Mouse (Mus musculus) lung, adult 10 weeks (tissue): ENCODE measurements around the gene 4930539E08Rik. TPM values are rescaled to one million over a fixed set of nuclear protein-coding genes. Genes with fewer than 3 reads are reported as not detected.

Experiments used
- polyA plus RNA-seq: library from polyadenylated mRNA; stranded (reverse); fragments of 350-450 nt; fragmentation: Illumina TruSeq; extraction: RNeasy Lipid Tissue Mini Kit (QIAGEN cat#74804); gene quantifications from one replicate; pipeline ENCODE4 v1.2.3, GENCODE M21; 2014; ENCODE audit warnings: low read depth, low replicate concordance; ENCODE audit not compliant: insufficient read depth

Gene 4930539E08Rik
- polyA plus RNA-seq, result 0.07 TPM

DNA sequence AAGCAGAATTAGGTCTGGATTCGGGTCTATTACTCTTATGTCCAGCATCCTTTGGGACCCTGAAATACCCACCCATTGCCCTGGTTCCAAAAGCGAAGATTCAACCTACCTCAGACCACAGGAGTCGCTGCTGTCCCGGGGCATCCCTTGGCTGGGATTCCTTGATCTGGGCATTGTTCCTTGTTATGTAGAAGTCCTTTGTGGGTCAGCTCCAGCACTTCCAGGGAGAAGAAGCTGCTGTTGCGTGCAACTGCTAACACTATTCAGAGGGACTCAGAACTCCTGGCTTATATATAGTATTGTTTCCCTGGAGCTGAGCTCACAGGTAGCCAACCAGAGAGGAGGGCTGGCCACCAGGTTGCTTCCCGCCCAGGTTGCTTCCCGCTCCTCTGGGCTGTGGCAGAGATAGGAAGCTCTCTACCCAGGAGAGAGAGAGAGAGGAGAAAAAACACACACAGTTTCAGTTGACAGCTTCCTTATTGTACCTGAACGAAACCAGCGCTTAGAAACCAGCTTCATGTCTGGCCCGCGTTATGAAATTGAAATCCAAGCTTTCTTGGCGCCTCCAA, at the start of gene 4930539E08Rik:
4930539E08Rik (minus strand) TSS at position 265 of the 569 bp plus-strand sequence.

DNA sequence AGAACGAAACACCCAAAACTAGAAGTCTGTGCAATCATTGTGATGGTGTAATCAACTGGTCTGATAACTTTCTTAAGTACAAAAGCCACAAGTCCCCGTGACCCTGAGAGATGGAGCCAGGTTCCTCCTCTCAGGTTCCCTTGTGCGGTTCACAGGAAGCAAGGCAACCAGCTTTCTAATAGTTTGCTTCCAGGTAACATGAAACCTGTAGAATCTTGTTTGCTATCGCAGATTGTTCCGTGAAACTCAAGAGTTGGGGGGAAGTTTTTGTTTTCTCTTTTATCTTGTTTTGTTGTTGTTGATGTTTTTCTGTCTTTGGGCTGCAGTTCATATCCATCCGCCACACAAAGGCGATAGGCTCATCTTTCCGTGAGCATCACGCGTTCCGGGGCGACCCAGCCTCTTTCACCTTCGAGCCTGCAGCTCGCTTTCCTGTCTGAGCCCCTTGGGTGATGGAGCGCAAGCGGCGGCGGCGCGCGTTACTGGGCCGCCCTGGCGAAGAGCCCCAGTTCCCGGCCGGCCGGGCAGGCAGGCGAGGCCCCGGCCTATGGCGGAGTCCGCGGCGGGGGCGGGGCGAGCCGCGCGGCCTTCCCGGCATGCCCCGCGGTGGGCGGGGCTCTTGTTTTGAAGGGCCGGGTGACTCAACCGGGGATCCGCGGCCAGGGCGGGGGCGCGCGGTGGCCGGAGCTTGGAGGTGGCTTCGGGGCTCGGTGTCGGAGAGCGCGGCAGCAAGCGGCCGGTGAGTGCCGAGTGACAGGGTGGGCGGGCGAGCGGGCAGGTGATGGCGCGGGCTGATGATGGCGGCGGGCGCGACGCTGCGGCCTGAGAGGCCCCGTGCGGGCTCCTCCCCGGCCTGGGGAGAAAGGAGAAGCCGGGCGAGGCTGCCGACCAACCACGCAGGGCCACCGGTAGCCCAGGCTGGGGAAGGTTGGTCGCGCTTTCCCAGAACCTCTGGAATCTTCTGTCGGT, 37.0 kb upstream of the 4930539E08Rik start, which contains the start of gene Kctd20:
Kctd20 (plus strand) TSS at position 120 of the 969 bp plus-strand sequence.

GRCm38 (mm10) chr17:28943740-28944139, 28.6 kb upstream of the 4930539E08Rik start, which contains the start of gene Pxt1:
TSS of gene Pxt1 (minus strand) at chr17:28943840.

DNA sequence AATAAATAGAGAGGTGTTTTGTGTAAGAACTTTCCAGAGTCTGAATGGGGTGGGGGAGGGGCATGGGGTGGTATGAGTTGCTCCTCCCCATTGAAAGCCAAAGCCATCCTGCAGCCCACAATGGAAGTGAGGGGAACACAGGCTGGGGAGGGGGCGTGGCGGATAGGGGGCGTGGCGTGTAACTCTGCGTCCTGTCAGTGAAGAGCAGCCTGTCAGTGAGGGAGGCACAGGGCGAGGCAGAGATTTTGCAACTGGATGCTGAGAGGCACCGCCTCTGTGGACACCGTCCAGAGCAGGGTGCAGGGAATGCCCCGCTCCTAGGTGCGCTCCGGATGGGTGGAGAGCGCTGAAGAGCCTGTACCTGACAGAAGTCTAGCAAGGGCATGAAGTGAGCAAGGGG, 56.9 kb downstream of the 4930539E08Rik start, which contains the start of gene Pnpla1:
Pnpla1 (plus strand) TSS at position 207 of the 400 bp plus-strand sequence.

Other genes with a start within 250 kb of the 4930539E08Rik start
- 0.31 TPM for gene Slc26a8, start 225.1 kb downstream of the 4930539E08Rik start, polyA plus RNA-seq
- gene Mapk14, start 224.0 kb downstream of the 4930539E08Rik start, polyA plus RNA-seq, result 37.5 TPM
- not detected for gene AC170998.1, start 189.2 kb downstream of the 4930539E08Rik start, polyA plus RNA-seq
- gene Mapk13, start 146.0 kb downstream of the 4930539E08Rik start, polyA plus RNA-seq, result 20.9 TPM
- 10.6 TPM for gene Brpf3, start 114.2 kb downstream of the 4930539E08Rik start, polyA plus RNA-seq
- not detected for gene Pnpla1, start 56.9 kb downstream of the 4930539E08Rik start, polyA plus RNA-seq
- not detected for gene Pxt1, start 28.5 kb upstream of the 4930539E08Rik start, polyA plus RNA-seq
- gene Kctd20, start 36.6 kb upstream of the 4930539E08Rik start, polyA plus RNA-seq, result 29.1 TPM
- gene Stk38, start 92.7 kb upstream of the 4930539E08Rik start, polyA plus RNA-seq, result 42.7 TPM
- 149 TPM for gene Srsf3, start 117.3 kb upstream of the 4930539E08Rik start, polyA plus RNA-seq
- 98.5 TPM for gene Cdkn1a, start 175.7 kb upstream of the 4930539E08Rik start, polyA plus RNA-seq
- gene Rab44, start 198.8 kb upstream of the 4930539E08Rik start, polyA plus RNA-seq, result 6.1 TPM